Mouse (Mus musculus) granulocyte monocyte progenitor cell, adult 5-6 weeks (primary cell): ENCODE results near the gene Washc4. TPM values are rescaled to one million over a fixed set of nuclear protein-coding genes. Genes with fewer than 3 reads are reported as not detected.
"Not testable (repeated sequence)": the region's sequence is repeated elsewhere in the genome, so short reads cannot be mapped to it uniquely, and the experiment has no call there.

Experiments used
- ATAC-seq: replicated peaks from 2 replicates; pipeline ENCODE4 v1.8.0; 2016; ENCODE audit warnings: mild to moderate bottlenecking, moderate TSS enrichment, inconsistent platforms; ENCODE audit not compliant: poor library complexity, severe bottlenecking
- total RNA-seq, 2 experiments: library from RNA; stranded (forward) in 1 of 2; stranded (reverse) in 1 of 2; fragments of 200-712, 200-1000 nt in 1 of 2; fragments of >200 nt in 1 of 2; fragmentation: Nextera tagmentation in 1 of 2; gene quantifications; 2 replicates each; pipeline ENCODE4 v1.2.3; 2014 to 2017

The Washc4 gene
- total RNA-seq (2014; fragmentation: Nextera tagmentation) (19.5 and 19.6 TPM in 2 replicates), total RNA-seq (2017) (34.1 and 37.1 TPM in 2 replicates)

DNA sequence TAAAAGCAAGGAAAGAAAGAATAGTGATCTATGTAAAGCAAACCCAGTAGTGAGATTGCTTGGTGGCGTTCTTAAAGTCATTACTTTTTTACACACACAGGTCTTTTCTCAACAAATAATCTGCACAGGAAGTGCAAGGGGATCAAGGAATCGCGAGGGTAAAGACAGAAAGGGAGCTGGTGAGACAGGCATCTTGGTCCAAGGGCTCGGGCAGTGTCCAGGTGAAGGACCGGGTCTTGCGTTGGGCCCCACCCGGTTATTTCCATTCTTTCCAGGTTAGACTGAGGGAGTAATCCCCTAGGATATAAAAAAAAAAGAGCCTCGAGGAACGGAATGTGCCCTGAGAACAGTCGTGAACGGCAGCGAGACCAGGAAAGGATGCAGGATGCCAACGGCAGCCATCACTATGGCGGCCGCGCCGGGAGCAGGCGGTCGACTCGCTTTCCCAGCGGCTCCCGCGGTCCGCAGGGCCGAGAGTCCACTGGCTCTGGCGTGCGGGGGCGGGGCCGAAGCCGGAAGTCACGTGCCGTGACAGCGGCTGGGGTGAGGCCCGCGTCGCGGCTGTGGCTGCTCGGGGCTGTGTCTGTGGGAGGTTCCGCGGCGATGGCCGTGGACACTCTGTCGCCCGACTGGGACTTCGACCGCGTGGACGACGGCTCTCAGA, at the start of gene Washc4:
Gene Washc4 (plus strand): TSS at position 314 of the 664 bp plus-strand sequence.
- peak; percentile 98 for ATAC-seq

DNA sequence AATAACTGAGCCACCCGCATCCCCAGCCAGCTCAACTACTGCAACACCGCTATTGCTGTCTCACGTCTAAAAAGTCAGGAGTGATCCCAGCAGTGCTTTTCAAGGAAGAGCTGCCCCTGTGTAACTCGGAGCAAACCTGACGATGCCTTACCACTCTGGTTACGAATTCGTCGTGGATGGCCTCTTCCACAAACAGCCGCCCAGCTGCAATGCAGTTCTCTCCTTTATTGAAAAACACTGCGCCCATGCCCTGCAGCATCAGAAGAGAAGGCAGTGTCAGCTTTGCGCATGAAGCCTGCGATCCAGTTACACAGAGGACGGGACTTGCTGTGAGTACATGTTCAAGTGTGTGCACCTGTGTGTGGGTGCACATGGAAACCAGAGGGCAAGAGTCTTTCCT, 46.2 kb upstream of the Washc4 start:
- ATAC-seq: no peak

DNA sequence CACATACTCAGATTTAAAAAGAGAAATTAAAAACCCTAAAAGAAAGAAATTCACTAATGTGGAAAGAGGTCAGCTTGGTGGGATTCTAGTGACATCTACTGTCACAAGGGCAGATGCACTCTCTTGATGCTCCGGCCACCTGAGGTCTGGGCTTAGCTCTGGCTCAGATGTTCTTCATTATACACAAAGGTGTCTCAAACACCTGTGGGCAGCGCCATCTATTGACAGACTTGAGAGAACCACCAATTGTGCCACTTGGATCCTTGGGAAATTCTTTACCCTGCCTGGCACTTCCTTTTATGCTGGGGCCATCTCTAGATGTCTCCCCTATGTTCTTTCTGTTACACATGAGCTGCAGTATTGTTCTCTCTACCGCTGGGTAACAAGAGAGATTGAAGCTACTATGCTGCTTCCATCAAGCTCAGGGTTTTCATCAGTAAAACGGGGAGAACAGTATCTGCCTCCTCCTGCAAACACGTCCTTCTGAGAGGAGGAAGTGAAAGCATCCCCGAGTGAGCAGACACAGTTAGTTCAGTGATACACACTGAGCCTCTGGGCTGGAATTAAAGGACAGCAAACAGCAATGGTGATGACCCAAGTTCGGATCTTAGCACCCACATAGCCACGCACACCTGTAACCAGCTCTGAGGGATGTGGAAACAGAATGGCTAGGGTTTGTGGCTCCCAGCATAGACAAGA, 34.4 kb upstream of the Washc4 start:
- ATAC-seq: peak; percentile 82

GRCm38 (mm10) chr10:83511304-83511703, 32.2 kb upstream of the Washc4 start:
- 0 out of 2 replicates have a peak, but pooled peaks have one; percentile 20 for ATAC-seq

GRCm38 (mm10) chr10:83513736-83514135, 29.8 kb upstream of the Washc4 start:
- no peak for ATAC-seq

GRCm38 (mm10) chr10:83520990-83521389, 22.6 kb upstream of the Washc4 start:
- no peak; the same call in 1 of the 2 replicates for ATAC-seq

- not testable (repeated sequence) for ATAC-seq
These were observed 19.3 kb upstream of the Washc4 start for GRCm38 (mm10) chr10:83524238-83524637.

- peak; percentile 48 for ATAC-seq
These were observed 13.1 kb upstream of the Washc4 start for GRCm38 (mm10) chr10:83530384-83530967.

- peak; percentile 77 for ATAC-seq
These were observed 10.2 kb upstream of the Washc4 start for GRCm38 (mm10) chr10:83533258-83533909.

DNA sequence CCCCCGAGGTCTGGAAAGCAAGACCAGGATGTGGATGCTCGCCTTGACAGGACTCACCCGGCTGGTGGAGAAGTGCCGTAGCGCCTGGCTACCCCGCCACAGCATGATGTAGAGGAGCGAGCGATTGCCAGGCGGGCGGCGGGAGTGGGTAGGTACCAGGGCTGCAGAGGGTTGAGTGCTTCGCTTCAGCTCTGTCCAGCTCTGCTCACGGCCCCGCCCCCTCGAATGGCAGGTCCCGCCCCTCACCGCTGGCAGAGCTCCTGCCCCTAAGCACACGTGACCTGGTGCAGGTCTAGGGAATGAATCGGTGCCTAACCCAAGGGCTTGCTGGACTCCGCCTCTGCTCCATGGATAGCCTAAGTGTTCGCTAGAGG, 9.7 kb upstream of the Washc4 start, which contains the start of gene Aldh1l2:
Gene Aldh1l2 (minus strand): TSS at position 231 of the 374 bp plus-strand sequence.
- peak; percentile 83 for ATAC-seq

GRCm38 (mm10) chr10:83536436-83536835, 7.1 kb upstream of the Washc4 start:
- ATAC-seq: no peak

GRCm38 (mm10) chr10:83539311-83539980, 4.1 kb upstream of the Washc4 start:
- ATAC-seq: no peak

DNA sequence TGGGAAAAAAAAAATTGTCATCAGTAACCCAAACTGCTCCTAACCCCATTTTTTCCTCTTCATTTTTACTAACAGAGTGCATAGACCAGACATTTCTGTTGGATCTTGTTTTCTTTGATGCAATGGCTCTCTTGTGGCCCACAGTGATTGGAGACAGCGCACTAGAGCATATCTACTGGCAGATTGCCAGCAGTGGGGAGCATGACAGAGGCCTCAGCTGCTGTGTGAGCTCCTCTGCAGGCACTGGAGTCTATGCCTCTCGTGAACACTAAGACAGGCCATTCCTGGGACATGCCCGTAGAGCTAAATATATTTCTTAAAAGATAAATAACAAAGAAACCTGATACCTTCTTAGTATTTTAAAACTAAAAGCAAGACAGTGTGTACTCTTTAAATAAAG, 3.5 kb upstream of the Washc4 start:
- ATAC-seq: no peak

DNA sequence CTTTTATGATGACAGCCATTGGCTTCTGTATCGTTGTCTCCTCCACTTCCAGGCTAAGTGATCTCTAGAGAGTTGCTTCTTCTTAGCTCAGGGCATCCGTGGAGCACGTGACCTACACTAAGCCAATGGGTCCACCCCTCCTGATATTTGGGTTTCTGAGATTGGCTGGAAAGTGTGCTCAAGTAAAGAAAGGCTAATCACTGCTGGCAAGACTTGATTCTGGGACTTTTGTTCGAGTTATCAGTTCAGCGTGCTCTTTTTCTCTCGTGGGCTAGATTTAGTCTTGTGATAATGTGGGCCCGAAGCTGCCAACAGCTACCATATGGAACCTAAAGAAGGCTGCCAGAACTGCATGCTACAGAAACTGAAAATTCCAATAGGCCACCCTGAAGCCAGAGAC, 1.3 kb upstream of the Washc4 start:
- no peak for ATAC-seq

- ATAC-seq: peak; percentile 68
These were observed 539 bp downstream of the Washc4 start for GRCm38 (mm10) chr10:83544103-83544479.

DNA sequence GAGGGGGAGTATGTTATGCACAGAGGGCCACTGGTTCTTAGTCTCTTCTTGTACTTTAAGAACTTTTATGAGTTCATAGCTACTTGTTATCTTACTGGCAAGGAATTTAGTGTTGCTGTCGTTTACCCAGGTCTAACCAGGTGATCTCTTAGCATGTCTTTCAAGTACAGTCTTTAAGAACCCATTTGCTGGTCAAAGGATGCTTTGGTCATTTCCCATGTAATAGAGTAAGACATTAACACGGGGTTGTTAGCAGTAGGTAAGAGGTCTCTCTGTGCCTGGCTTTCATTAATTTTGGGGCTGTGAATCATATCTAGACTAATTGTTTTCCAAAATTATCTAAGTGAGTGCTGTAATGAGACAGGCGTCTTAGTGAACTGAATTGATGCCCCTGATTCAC, 1.8 kb downstream of the Washc4 start:
- ATAC-seq: no peak

DNA sequence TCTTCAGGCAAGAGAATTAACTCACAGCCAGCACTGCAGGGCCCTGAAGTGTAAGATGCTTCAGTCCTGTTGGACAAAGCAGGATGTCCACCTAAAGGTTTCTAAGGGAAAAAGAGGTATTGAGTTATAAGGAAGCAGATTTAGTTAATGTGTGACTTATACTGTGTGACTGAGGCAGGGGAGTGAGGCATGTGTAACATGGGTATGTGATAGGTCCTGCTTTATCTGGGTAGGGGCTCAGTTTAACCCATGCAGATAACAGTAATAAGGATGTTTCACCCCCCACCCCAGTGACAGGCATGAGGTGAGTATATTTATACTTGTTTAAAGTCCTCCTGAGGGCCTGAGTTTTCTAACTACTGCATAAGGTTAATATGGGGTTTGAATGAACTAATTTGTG, 19.5 kb downstream of the Washc4 start:
- ATAC-seq: no peak

- peak; percentile 95 for ATAC-seq
These were observed 22.2 kb downstream of the Washc4 start for GRCm38 (mm10) chr10:83565449-83566441.

DNA sequence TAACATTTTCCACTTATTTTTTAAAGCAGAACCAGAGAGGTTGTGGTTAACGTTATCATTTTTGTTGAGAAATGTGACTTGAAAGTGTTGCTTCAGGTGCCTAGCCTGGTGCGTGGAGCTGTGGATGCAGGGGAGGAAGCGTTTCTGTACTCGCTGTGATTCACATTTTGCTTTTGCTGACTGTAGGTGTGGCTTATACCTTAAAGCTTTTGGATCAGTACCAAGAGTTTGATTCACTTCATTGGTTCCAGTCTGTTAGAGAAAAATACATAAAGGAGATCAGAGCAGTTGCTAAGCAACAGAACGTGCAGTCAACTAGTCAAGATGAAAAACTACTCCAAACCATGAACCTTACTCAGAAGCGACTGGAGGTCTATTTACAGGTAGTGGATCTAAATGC, 47.2 kb downstream of the Washc4 start:
- no peak for ATAC-seq
